Mouse (Mus musculus) ES-Bruce4 (cell line): ENCODE data around the gene Fam50a.

Experiments used
- CTCF ChIP-seq: IDR thresholded peaks from one replicate; pipeline ENCODE4 v1.8.1; 2011; ENCODE audit warnings: low read depth, low read length
- EP300 ChIP-seq: IDR thresholded peaks from 2 replicates; pipeline ENCODE4 v1.6.1; 2011; ENCODE audit warnings: low read depth, low read length; ENCODE audit not compliant: insufficient read depth
- POLR2A ChIP-seq: IDR thresholded peaks from one replicate; pipeline ENCODE4 v1.8.1; 2011; ENCODE audit warnings: low read length; ENCODE audit not compliant: insufficient read depth

- TF ChIP-seq POLR2A, result no peak
- no peak for TF ChIP-seq CTCF
- TF ChIP-seq EP300, result no peak
These were observed 54.7 kb downstream of the Fam50a start for GRCm38 (mm10) chrX:74367512-74367911.
